ENCODE assay signal across 31 mouse cellular contexts in genomic region chr9:102122880-102123453, GRCm38 (mm10).
DNase-seq lines count a peak whose midpoint lies in the region; ATAC-seq lines count a peak whose summit lies in the region.
"Had no signal": no experiment of that assay in that cellular context is flagged by ENCODE, and none has a peak within 500 bp of the region (broad histone marks: within the 10 kb centered on the region; RNA-seq: fewer than 3 reads in every experiment).

No protein-coding gene starts in this region.

- no peaks in the 10 kb centered on the region for H3K36me3 ChIP-seq in embryonic facial prominence, embryonic 10.5 days (replicated peaks)
- no peaks in the 10 kb centered on the region for H3K36me3 ChIP-seq in midbrain, embryonic 12.5 days
- H3K36me3 ChIP-seq: embryonic facial prominence, embryonic 12.5 days; heart, embryonic 13.5 days; hindbrain, embryonic 15.5 days; limb, embryonic 13.5 days; lung, embryonic 15.5 days; neural tube, embryonic 15.5 days had no signal

- H3K4me1 ChIP-seq in embryonic facial prominence, embryonic 10.5 days = peaks cover 41% of the 10 kb centered on the region
- H3K4me1 ChIP-seq in midbrain, embryonic 12.5 days = peaks cover 36% of the 10 kb centered on the region
- H3K4me1 ChIP-seq: heart, embryonic 13.5 days; lung, embryonic 15.5 days; megakaryocyte, embryonic 14.5 days had no signal

- ATAC-seq in midbrain, embryonic 12.5 days (ENCODE audit: low FRiP score, low read depth) = peak; percentile 75
- ATAC-seq: activated CD4-positive, CD25-positive, alpha-beta regulatory T cell, adult 4 months; forebrain, embryonic 14.5 days had no signal

- H3K27ac ChIP-seq in embryonic facial prominence, embryonic 10.5 days (replicated peaks) = no peak overlapping the region
- no peak overlapping the region for H3K27ac ChIP-seq in midbrain, embryonic 12.5 days (replicated peaks)
- H3K27ac ChIP-seq: embryonic facial prominence, embryonic 12.5 days; gastrocnemius, adult 2 months; heart, embryonic 13.5 days; hindbrain, embryonic 15.5 days; kidney, postnatal 0 days; limb, embryonic 13.5 days; lung, embryonic 15.5 days; neural tube, embryonic 15.5 days had no signal

- H3K4me3 ChIP-seq in embryonic facial prominence, embryonic 10.5 days = no peak overlapping the region
- no peak overlapping the region for H3K4me3 ChIP-seq in midbrain, embryonic 12.5 days
- H3K4me3 ChIP-seq: embryonic facial prominence, embryonic 12.5 days; gastrocnemius, adult 2 months; heart, embryonic 13.5 days; hindbrain, embryonic 15.5 days; limb, embryonic 13.5 days; lung, embryonic 15.5 days; megakaryocyte, embryonic 14.5 days; neural tube, embryonic 15.5 days had no signal

- H3K27me3 ChIP-seq in embryonic facial prominence, embryonic 10.5 days (replicated peaks; ENCODE audit: low read depth, poor library complexity, severe bottlenecking) = no peaks in the 10 kb centered on the region
- H3K27me3 ChIP-seq in midbrain, embryonic 12.5 days = peaks cover 38% of the 10 kb centered on the region
- H3K27me3 ChIP-seq: embryonic facial prominence, embryonic 12.5 days; hindbrain, embryonic 15.5 days; limb, embryonic 13.5 days; lung, embryonic 15.5 days; megakaryocyte, embryonic 14.5 days; neural tube, embryonic 15.5 days had no signal

- peak; percentile 61 for DNase-seq in heart, adult 11 months
- no peak for DNase-seq in heart, adult 18-20 months
- DNase-seq in embryonic facial prominence, embryonic 10.5 days (ENCODE audit: low spot score) = peak; percentile 25
- no peak for DNase-seq in cerebellum, postnatal 14 days
- DNase-seq in MN1 (ENCODE audit: low spot score) = no peak
- DNase-seq in urinary bladder, postnatal 4 days (ENCODE audit: low spot score in 2 of 2) = no peak
- DNase-seq: adrenal gland, adult 2 months; adrenal gland, postnatal 36 days; B cell, adult 2 months; cerebellum, adult 2 months; cerebellum, postnatal 36 days; gastrocnemius, adult 2 months; gastrocnemius, postnatal 36 days; heart, postnatal 10 days; kidney, adult 8-10 months; kidney, postnatal 4 days; lung, postnatal 4 days; retina, postnatal 1 day; right cerebral cortex, postnatal 14 days had no signal

- H3K9ac ChIP-seq in midbrain, embryonic 12.5 days (replicated peaks) = no peak overlapping the region
- H3K9ac ChIP-seq: embryonic facial prominence, embryonic 12.5 days; heart, embryonic 13.5 days; hindbrain, embryonic 15.5 days; limb, embryonic 13.5 days; lung, embryonic 15.5 days; neural tube, embryonic 15.5 days had no signal

- H3K9me3 ChIP-seq in embryonic facial prominence, embryonic 10.5 days = no peaks in the 10 kb centered on the region
- H3K9me3 ChIP-seq in midbrain, embryonic 12.5 days = no peaks in the 10 kb centered on the region
- H3K9me3 ChIP-seq: embryonic facial prominence, embryonic 12.5 days; heart, embryonic 13.5 days; hindbrain, embryonic 15.5 days; limb, embryonic 13.5 days; lung, embryonic 15.5 days; neural tube, embryonic 15.5 days had no signal

- H3K4me2 ChIP-seq in midbrain, embryonic 12.5 days (replicated peaks) = peak overlapping the region; percentile 2; the same call in 1 of the 2 replicates
- H3K4me2 ChIP-seq: embryonic facial prominence, embryonic 12.5 days; heart, embryonic 13.5 days; hindbrain, embryonic 15.5 days; limb, embryonic 13.5 days; liver, embryonic 11.5 days; lung, embryonic 15.5 days; neural tube, embryonic 15.5 days had no signal

- 17% methylated on average over 4 of the region's 4 CpGs for WGBS in embryonic facial prominence, embryonic 10.5 days
- WGBS in midbrain, embryonic 12.5 days = 4% methylated on average over 4 of the region's 4 CpGs

Comparison
In these comparisons a context has a peak if more than half of its experiments do, and no peak if none do; other contexts are left out.
1. DNase-seq: peak in heart, adult 11 months (single experiment) and embryonic facial prominence, embryonic 10.5 days (single experiment); none in heart, adult 18-20 months (0 of 2), cerebellum, postnatal 14 days (0 of 2), MN1 (single experiment) and urinary bladder, postnatal 4 days (0 of 2).